ENCODE assay signal across 16 mouse cellular contexts in genomic region chr13:55985396-55985795, GRCm38 (mm10).
DNase-seq lines count a peak whose midpoint lies in the region; ATAC-seq and TF ChIP-seq lines count a peak whose summit lies in the region.
"Had no signal": no experiment of that assay in that cellular context is flagged by ENCODE, and none has a peak within 500 bp of the region (broad histone marks: within the 10 kb centered on the region; RNA-seq: fewer than 3 reads in every experiment).

No protein-coding gene starts in this region.

- H3K9ac ChIP-seq in lung, embryonic 14.5 days, result no peak overlapping the region
- no peak overlapping the region for H3K9ac ChIP-seq in midbrain, embryonic 14.5 days (replicated peaks; ENCODE audit: low read length)
- H3K9ac ChIP-seq: heart, embryonic 13.5 days; hindbrain, embryonic 12.5 days; liver, embryonic 14.5 days had no signal

- no peaks in the 10 kb centered on the region for H3K79me2 ChIP-seq in C2C12 (ENCODE audit: control insufficient read depth, insufficient read depth)

- peak overlapping the region; percentile 29; the same call in 1 of the 2 replicates for H3K4me2 ChIP-seq in lung, embryonic 14.5 days
- 0 out of 2 replicates have a peak overlapping the region, but pooled peaks have one; percentile 0 for H3K4me2 ChIP-seq in midbrain, embryonic 14.5 days (ENCODE audit: low read length)
- H3K4me2 ChIP-seq: heart, embryonic 13.5 days; hindbrain, embryonic 12.5 days had no signal

- 0 out of 2 replicates have a peak overlapping the region, but pooled peaks have one; percentile 18 for H3K27ac ChIP-seq in lung, embryonic 14.5 days (ENCODE audit: low read depth)
- no peak overlapping the region for H3K27ac ChIP-seq in midbrain, embryonic 14.5 days (replicated peaks; ENCODE audit: low read depth, low read length)
- no peak overlapping the region for H3K27ac ChIP-seq in thymus, adult 2 months (ENCODE audit: control insufficient read depth, insufficient read depth, low read length)
- H3K27ac ChIP-seq: heart, embryonic 13.5 days; hindbrain, embryonic 12.5 days; liver, embryonic 14.5 days had no signal

- H3K4me3 ChIP-seq in lung, embryonic 14.5 days (ENCODE audit: low read depth, low read length), result no peak overlapping the region
- no peak overlapping the region for H3K4me3 ChIP-seq in C2C12 (ENCODE audit: insufficient read depth, poor library complexity, severe bottlenecking)
- no peak overlapping the region for H3K4me3 ChIP-seq in midbrain, embryonic 14.5 days (replicated peaks; ENCODE audit: low read depth, low read length)
- no peak overlapping the region for H3K4me3 ChIP-seq in thymus, adult 2 months (ENCODE audit: control insufficient read depth, insufficient read depth, low read length)
- H3K4me3 ChIP-seq: heart, embryonic 13.5 days; hindbrain, embryonic 12.5 days had no signal

- no peaks in the 10 kb centered on the region for H3K4me1 ChIP-seq in lung, embryonic 14.5 days (ENCODE audit: insufficient read depth)
- H3K4me1 ChIP-seq in midbrain, embryonic 14.5 days (ENCODE audit: control insufficient read depth, insufficient read depth, low read length), result peaks cover 12% of the 10 kb centered on the region; the same call in 1 of the 2 replicates
- no peaks in the 10 kb centered on the region for H3K4me1 ChIP-seq in thymus, adult 2 months (replicated peaks; ENCODE audit: control insufficient read depth, insufficient read depth, low read length)

- no peaks in the 10 kb centered on the region for H3K79me3 ChIP-seq in C2C12 (ENCODE audit: low read depth)

- H3K36me3 ChIP-seq in lung, embryonic 14.5 days (ENCODE audit: insufficient read depth), result no peaks in the 10 kb centered on the region
- no peaks in the 10 kb centered on the region for H3K36me3 ChIP-seq in C2C12 (ENCODE audit: control insufficient read depth, insufficient read depth)
- H3K36me3 ChIP-seq in midbrain, embryonic 14.5 days (ENCODE audit: control insufficient read depth, insufficient read depth, low read length), result no peaks in the 10 kb centered on the region
- H3K36me3 ChIP-seq in thymus, adult 2 months (ENCODE audit: control insufficient read depth, insufficient read depth, low read length), result no peaks in the 10 kb centered on the region
- H3K36me3 ChIP-seq: heart, embryonic 13.5 days; hindbrain, embryonic 12.5 days had no signal

- no peak for TF ChIP-seq CTCF in lung, embryonic 14.5 days (IDR thresholded peaks at IDR 0.05; ENCODE audit: low read depth)
- TF ChIP-seq CTCF in C2C12 (IDR thresholded peaks at IDR 0.05; ENCODE audit: control insufficient read depth, insufficient read depth, insufficient read length), result no peak
- TF ChIP-seq CTCF in thymus, adult 2 months (IDR thresholded peaks at IDR 0.05; ENCODE audit: borderline replicate concordance, control insufficient read depth, extremely low read depth, insufficient read depth, low read length, poor library complexity), result no peak

- 8% methylated on average over 10 of the region's 10 CpGs for WGBS in lung, embryonic 14.5 days
- 4% methylated on average over 10 of the region's 10 CpGs for WGBS in midbrain, embryonic 14.5 days
- 55% methylated on average over 10 of the region's 10 CpGs for WGBS in thymus, adult 2 months

- peak; percentile 69 for DNase-seq in lung, embryonic 14.5 days
- no peak for DNase-seq in lung, postnatal 10 days
- peak; percentile 57 for DNase-seq in NIH3T3 (ENCODE audit: low read depth)
- DNase-seq in midbrain, embryonic 14.5 days, result peak; percentile 67
- no peak for DNase-seq in thymus, adult 2 months
- DNase-seq in gastrocnemius, postnatal 25 days, result no peak
- DNase-seq: cerebellum, adult 18-20 months; kidney, postnatal 25 days; left cerebral cortex, postnatal 4 days; right cerebral cortex, postnatal 25 days; thymus, postnatal 14 days had no signal

- H3ac ChIP-seq in C2C12 (ENCODE audit: control insufficient read depth, insufficient read length, low read depth), result no peak overlapping the region

- TF ChIP-seq POLR2A in thymus, adult 2 months (IDR thresholded peaks at IDR 0.05; ENCODE audit: control insufficient read depth, extremely low read depth, insufficient read depth, low read length, poor library complexity), result no peak

- H3K27me3 ChIP-seq in lung, embryonic 14.5 days (ENCODE audit: insufficient read depth, low read length), result no peaks in the 10 kb centered on the region
- H3K27me3 ChIP-seq in C2C12 (ENCODE audit: control insufficient read depth, insufficient read depth, insufficient read length), result peaks cover 6% of the 10 kb centered on the region
- H3K27me3 ChIP-seq in midbrain, embryonic 14.5 days (ENCODE audit: control insufficient read depth, insufficient read depth, low read length), result peaks cover 6% of the 10 kb centered on the region; the same call in 1 of the 2 replicates
- H3K27me3 ChIP-seq in thymus, adult 2 months (ENCODE audit: control insufficient read depth, insufficient read depth, low read length), result no peaks in the 10 kb centered on the region

- ATAC-seq in lung, embryonic 14.5 days (ENCODE audit: insufficient read depth), result no peak
- no peak for ATAC-seq in midbrain, embryonic 14.5 days (ENCODE audit: low FRiP score, low TSS enrichment)
- ATAC-seq: intestine, postnatal 0 days had no signal

- no peaks in the 10 kb centered on the region for H3K9me3 ChIP-seq in lung, embryonic 14.5 days (ENCODE audit: low read depth, low read length)
- no peaks in the 10 kb centered on the region for H3K9me3 ChIP-seq in midbrain, embryonic 14.5 days (ENCODE audit: control insufficient read depth, low read length)
- H3K9me3 ChIP-seq: heart, embryonic 13.5 days; hindbrain, embryonic 12.5 days had no signal

TF ChIP-seq in C2C12, 6 proteins besides CTCF, POLR2A, EP300 and RAD21:
- TF ChIP-seq CEBPB (IDR thresholded peaks at IDR 0.05; ENCODE audit: low read depth), result peak; percentile 43
- no peak for TF ChIP-seq MAX (IDR thresholded peaks at IDR 0.05)

Comparison
In these comparisons a context has a peak if more than half of its experiments do, and no peak if none do; other contexts are left out.
1. DNase-seq: peak in lung, embryonic 14.5 days (single experiment), NIH3T3 (single experiment) and midbrain, embryonic 14.5 days (single experiment); none in lung, postnatal 10 days (single experiment), thymus, adult 2 months (single experiment) and gastrocnemius, postnatal 25 days (single experiment).